Mouse (Mus musculus) hindbrain, embryonic 16.5 days (tissue): ENCODE results near the gene Ttc13. TPM values are rescaled to one million over a fixed set of nuclear protein-coding genes. Genes with fewer than 3 reads are reported as not detected.

Experiments used
- ATAC-seq: fragments of 200-750 bp; cut with Nextera tagmentation; 2 replicates; pipeline ENCODE4 v1.8.0; 2017; ENCODE audit warnings: moderate TSS enrichment, moderate library complexity
- H3K27ac ChIP-seq: fragments of 300-500 bp; sonication (generic); 2 replicates; pipeline ENCODE4 v1.5.1; 2014; ENCODE audit warnings: low read depth, mild to moderate bottlenecking, control low read depth, low read length, moderate library complexity
- H3K27me3 ChIP-seq: fragments of 300-500 bp; sonication (generic); replicated peaks from 2 replicates; pipeline ENCODE4 v1.6.1; 2014; ENCODE audit warnings: low read length; ENCODE audit not compliant: control insufficient read depth, insufficient read depth
- H3K36me3 ChIP-seq: fragments of 300-500 bp; sonication (generic); 2 replicates; pipeline ENCODE4 v1.6.1; 2014; ENCODE audit warnings: mild to moderate bottlenecking, low read length, moderate library complexity, mixed read lengths; ENCODE audit not compliant: control insufficient read depth, insufficient read depth
- H3K4me1 ChIP-seq: fragments of 300-500 bp; sonication (generic); 2 replicates; pipeline ENCODE4 v1.6.1; 2014; ENCODE audit warnings: low read depth, low read length; ENCODE audit not compliant: control insufficient read depth, insufficient read depth
- H3K4me2 ChIP-seq: fragments of 300-500 bp; sonication (generic); 2 replicates; pipeline ENCODE4 v1.6.1; 2014; ENCODE audit warnings: mild to moderate bottlenecking, low read length, control low read depth, moderate library complexity
- H3K4me3 ChIP-seq: fragments of 300-500 bp; sonication (generic); 2 replicates; pipeline ENCODE4 v1.5.1; 2014; ENCODE audit warnings: mild to moderate bottlenecking, low read length, control low read depth, moderate library complexity
- H3K9ac ChIP-seq: fragments of 300-500 bp; sonication (generic); 2 replicates; pipeline ENCODE4 v1.6.1; 2014; ENCODE audit warnings: low read depth, mild to moderate bottlenecking, control low read depth, low read length, moderate library complexity
- H3K9me3 ChIP-seq: fragments of 300-500 bp; sonication (generic); 2 replicates; pipeline ENCODE4 v1.6.1; 2014; ENCODE audit warnings: mild to moderate bottlenecking, low read length, moderate library complexity; ENCODE audit not compliant: control insufficient read depth
- WGBS: fragments of 180-500 bp; shearing (Covaris S2); extraction: QIAGEN DNeasy Blood & Tissue Kit; methylation state at CpG from one replicate; pipeline ENCODE4 v1.1.7; 2014; 5-methylcytosine and 5-hydroxymethylcytosine counted together
- polyA plus RNA-seq: library from polyadenylated mRNA; unstranded; fragments of >200 nt; fragmentation: Nextera tagmentation; extraction: Ambion mirVana; gene quantifications from 2 replicates; pipeline ENCODE4 v1.2.1, GENCODE M21; 2015

The Ttc13 gene
- polyA plus RNA-seq, 1 experiment from 2014 or later: 61.6 TPM

- H3K36me3 ChIP-seq: peaks cover 3% of the 10 kb centered on the region; the same call in 1 of the 2 replicates
- 66% methylated on average over 28 of the region's 28 CpGs for WGBS
- peak overlapping the region; percentile 29; the same call in 1 of the 2 replicates for H3K27ac ChIP-seq
- no peak for ATAC-seq
- peaks cover 30% of the 10 kb centered on the region for H3K4me1 ChIP-seq
- H3K4me3 ChIP-seq: no peak overlapping the region
- H3K27me3 ChIP-seq: no peaks in the 10 kb centered on the region
- no peak overlapping the region for H3K4me2 ChIP-seq
- H3K9me3 ChIP-seq: no peaks in the 10 kb centered on the region
- no peak overlapping the region for H3K9ac ChIP-seq
Observed at GRCm38 (mm10) chr8:124653568-124654475, 68.0 kb downstream of the Ttc13 start.

DNA sequence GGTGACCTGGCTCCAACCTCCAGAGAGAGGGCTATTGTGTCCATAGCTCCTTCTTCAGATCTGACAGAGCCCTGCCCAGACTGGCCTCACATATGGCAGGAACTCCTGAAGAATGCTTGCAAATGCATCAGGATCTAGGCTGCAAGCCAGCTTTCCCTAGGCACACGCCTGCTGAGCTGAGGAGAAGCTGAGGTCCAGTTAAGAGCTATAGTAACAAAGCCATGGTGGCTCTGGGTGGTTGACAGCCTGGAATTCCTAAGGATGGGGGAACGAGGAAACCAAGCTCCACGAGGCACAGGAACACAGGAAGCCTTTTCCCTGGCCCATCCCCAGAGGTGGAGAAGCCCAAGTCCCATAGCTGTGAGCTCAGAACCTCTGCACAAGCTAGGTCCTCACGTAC, 69.2 kb downstream of the Ttc13 start:
- 29% methylated on average over 4 of the region's 4 CpGs for WGBS

GRCm38 (mm10) chr8:124651776-124652175, 70.0 kb downstream of the Ttc13 start:
- no peak overlapping the region for H3K27ac ChIP-seq
- 92% methylated on average over 20 of the region's 20 CpGs for WGBS
- H3K4me3 ChIP-seq: no peak overlapping the region
- no peak overlapping the region for H3K4me2 ChIP-seq
- no peaks in the 10 kb centered on the region for H3K27me3 ChIP-seq
- no peaks in the 10 kb centered on the region for H3K9me3 ChIP-seq
- H3K36me3 ChIP-seq: peaks cover 3% of the 10 kb centered on the region; the same call in 1 of the 2 replicates
- H3K9ac ChIP-seq: no peak overlapping the region
- ATAC-seq: no peak
- peaks cover 22% of the 10 kb centered on the region for H3K4me1 ChIP-seq

More for the DNA sequence above, 69.2 kb downstream of the Ttc13 start:
- peaks cover 22% of the 10 kb centered on the region for H3K4me1 ChIP-seq
- H3K9ac ChIP-seq: no peak overlapping the region
- H3K36me3 ChIP-seq: peaks cover 3% of the 10 kb centered on the region; the same call in 1 of the 2 replicates
- no peaks in the 10 kb centered on the region for H3K27me3 ChIP-seq
- no peak overlapping the region for H3K4me3 ChIP-seq
- H3K27ac ChIP-seq: peak overlapping the region; percentile 51
- no peak overlapping the region for H3K4me2 ChIP-seq
- no peaks in the 10 kb centered on the region for H3K9me3 ChIP-seq
- ATAC-seq: peak; percentile 51; the same call in 1 of the 2 replicates

GRCm38 (mm10) chr8:124648311-124648710, 73.5 kb downstream of the Ttc13 start:
- no peaks in the 10 kb centered on the region for H3K9me3 ChIP-seq
- H3K4me1 ChIP-seq: peaks cover 25% of the 10 kb centered on the region
- no peak for ATAC-seq
- H3K4me3 ChIP-seq: no peak overlapping the region
- no peaks in the 10 kb centered on the region for H3K27me3 ChIP-seq
- H3K27ac ChIP-seq: no peak overlapping the region
- peaks cover 5% of the 10 kb centered on the region for H3K36me3 ChIP-seq
- no peak overlapping the region for H3K9ac ChIP-seq
- H3K4me2 ChIP-seq: no peak overlapping the region

DNA sequence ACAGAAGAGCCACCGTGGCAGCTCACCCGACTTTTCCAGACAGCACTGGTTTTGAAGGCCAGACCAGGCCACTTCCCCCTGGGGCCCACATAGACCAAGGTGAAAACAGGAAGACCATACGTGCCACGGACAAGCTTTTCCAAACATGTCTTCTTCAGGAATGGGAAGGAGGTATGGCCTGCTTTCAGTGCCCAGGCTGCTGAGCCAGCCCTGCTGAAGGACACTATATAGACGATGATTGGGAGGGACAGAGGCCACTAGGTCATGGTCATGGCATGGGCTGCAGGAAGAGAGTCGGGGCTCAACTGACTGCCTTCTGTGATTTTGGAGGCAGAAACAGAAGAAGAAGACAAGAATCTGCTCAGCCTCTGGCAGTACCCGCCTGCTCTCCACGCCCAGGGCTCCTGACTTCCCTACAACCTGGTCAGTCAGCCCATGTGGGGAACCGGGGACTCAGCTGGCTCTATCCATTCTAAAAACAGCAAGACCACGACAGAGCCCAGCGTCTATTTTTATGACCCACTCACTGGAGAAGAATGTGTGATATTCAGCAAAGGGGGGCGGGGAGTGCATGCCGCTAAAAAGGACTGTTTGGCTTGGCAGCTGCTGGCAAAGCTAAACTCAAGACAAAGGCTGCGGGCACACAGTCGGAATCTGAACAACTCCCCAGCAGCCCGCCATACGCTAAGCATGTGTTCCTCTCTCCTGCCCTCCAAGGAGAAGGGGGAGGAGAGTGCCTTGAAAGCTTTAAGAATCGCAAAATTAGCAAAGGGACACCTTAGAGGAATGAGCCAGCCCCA, 78.0 kb downstream of the Ttc13 start:
- Histone ChIP-seq H3K27ac (peak overlapping the region; percentile 66), H3K9ac (no peak overlapping the region; the same call in 1 of the 2 replicates), H3K4me3 (no peak overlapping the region), H3K9me3 (no peaks in the 10 kb centered on the region), H3K36me3 (peaks cover 8% of the 10 kb centered on the region), H3K4me2 (peak overlapping the region; percentile 16; the same call in 1 of the 2 replicates), H3K4me1 (peaks cover 15% of the 10 kb centered on the region), H3K27me3 (no peaks in the 10 kb centered on the region)
- WGBS: 41% methylated on average over 18 of the region's 18 CpGs
- ATAC-seq: peak; percentile 79; the same call in 1 of the 2 replicates

GRCm38 (mm10) chr8:124641599-124641998, 80.2 kb downstream of the Ttc13 start:
- ATAC-seq: no peak
- Histone ChIP-seq H3K27ac (no peak overlapping the region), H3K4me2 (no peak overlapping the region), H3K9ac (no peak overlapping the region), H3K27me3 (no peaks in the 10 kb centered on the region), H3K36me3 (peaks cover 19% of the 10 kb centered on the region), H3K4me3 (no peak overlapping the region), H3K4me1 (peaks cover 12% of the 10 kb centered on the region), H3K9me3 (no peaks in the 10 kb centered on the region)
- 94% methylated on average over 8 of the region's 8 CpGs for WGBS

DNA sequence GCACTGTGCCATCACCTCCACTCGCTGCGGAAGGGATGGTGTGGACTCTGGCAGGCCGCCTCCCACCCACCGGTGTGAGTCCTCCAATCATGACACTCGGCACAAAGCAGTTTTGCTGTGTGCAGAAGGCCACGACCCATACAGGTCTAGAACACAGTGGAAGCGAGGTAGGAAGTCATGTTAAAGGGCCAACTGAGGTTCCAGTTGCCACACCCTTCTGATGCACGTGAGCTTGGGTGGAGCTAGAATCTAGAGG, 86.6 kb downstream of the Ttc13 start:
- H3K4me3 ChIP-seq: no peak overlapping the region
- WGBS: 85% methylated on average over 8 of the region's 8 CpGs
- H3K36me3 ChIP-seq: peaks cover 20% of the 10 kb centered on the region
- no peaks in the 10 kb centered on the region for H3K9me3 ChIP-seq
- H3K27me3 ChIP-seq: no peaks in the 10 kb centered on the region
- no peak overlapping the region for H3K27ac ChIP-seq
- no peak overlapping the region for H3K9ac ChIP-seq
- H3K4me2 ChIP-seq: no peak overlapping the region
- no peaks in the 10 kb centered on the region for H3K4me1 ChIP-seq
- no peak for ATAC-seq

DNA sequence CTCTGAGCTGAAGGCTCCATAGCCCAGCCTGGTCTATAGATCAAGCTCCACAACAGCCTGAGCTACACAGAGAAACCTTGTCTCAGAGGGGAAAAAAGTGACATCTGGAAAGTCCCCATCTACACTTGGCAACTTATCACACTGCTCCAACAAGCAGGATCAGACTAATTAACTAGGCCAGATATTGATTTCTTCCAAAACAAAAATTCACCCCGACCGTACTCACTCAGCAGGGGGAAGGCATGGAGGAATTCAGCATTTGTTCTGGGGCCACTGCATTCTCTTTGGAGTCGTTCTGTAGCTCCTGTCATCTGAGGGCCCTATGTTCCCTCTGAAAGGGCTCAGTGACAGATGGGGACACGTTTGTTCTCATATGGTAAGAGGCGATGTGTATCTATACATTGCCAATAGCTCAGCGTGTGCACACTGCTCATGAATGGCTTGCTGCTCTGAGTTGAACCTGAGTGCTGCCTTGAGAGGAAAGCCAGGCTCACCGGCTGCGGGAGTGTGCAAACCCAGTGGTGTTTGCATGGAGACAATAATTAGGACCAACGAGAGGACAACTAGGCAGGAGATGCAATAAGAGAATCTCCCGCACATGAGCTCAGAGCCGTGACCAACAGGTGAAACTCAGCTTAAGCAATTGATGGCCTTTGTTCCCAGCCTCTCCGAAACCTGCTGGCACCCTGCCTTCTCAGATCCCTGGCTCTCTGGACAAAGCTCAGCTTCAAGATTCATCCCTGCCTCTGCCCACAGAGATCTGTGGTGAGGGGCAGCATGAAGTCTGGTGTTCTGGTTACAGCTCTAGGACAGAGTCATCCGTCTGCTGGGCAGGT, 87.2 kb downstream of the Ttc13 start:
- Histone ChIP-seq H3K4me3 (no peak overlapping the region), H3K9ac (no peak overlapping the region), H3K9me3 (no peaks in the 10 kb centered on the region), H3K4me2 (no peak overlapping the region), H3K36me3 (peaks cover 20% of the 10 kb centered on the region), H3K27me3 (no peaks in the 10 kb centered on the region), H3K27ac (no peak overlapping the region), H3K4me1 (no peaks in the 10 kb centered on the region)
- WGBS: 58% methylated on average over 13 of the region's 13 CpGs
- ATAC-seq: no peak
